Mouse (Mus musculus): Measurements from ENCODE around the gene Txndc8.

- TF ChIP-seq CTCF (conservative IDR thresholded peaks at IDR 0.05; ENCODE audit: low read length) (no peak), NANOG (IDR thresholded peaks at IDR 0.05; ENCODE audit: borderline replicate concordance, low read length) (no peak)
Observed at GRCm38 (mm10) chr4:57953796-57954195, 55.1 kb downstream of the Txndc8 start.

Data from E14TG2a.4 (cell line).